Mouse (Mus musculus) bone marrow, adult 2 months (tissue): Measurements from ENCODE around the gene Rpap3.

ENCODE experiments used
- CTCF ChIP-seq: fragments of 200-500 bp; IDR thresholded peaks from 2 replicates; pipeline ENCODE4 v1.5.1; 2011; ENCODE audit warnings: low read length, control low read depth; ENCODE audit not compliant: control insufficient read depth, insufficient read depth
- POLR2A ChIP-seq: fragments of 200-500 bp; IDR thresholded peaks from 2 replicates; pipeline ENCODE4 v1.6.1; 2011; ENCODE audit warnings: low read depth, mild to moderate bottlenecking, control low read depth, low read length, borderline replicate concordance; ENCODE audit not compliant: control insufficient read depth

- no peak for TF ChIP-seq POLR2A
- TF ChIP-seq CTCF, result no peak
Observed at GRCm38 (mm10) chr15:97738923-97739322, 33.3 kb upstream of the Rpap3 start.
